Mouse (Mus musculus): ENCODE results near the gene Tmem86a.

The Tmem86a gene

GRCm38 (mm10) chr7:47030517-47031193 lies 19.7 kb upstream of the Tmem86a start:
- no peak for DNase-seq

- DNase-seq: no peak
Observed at GRCm38 (mm10) chr7:47031371-47031770, 19.0 kb upstream of the Tmem86a start.

- DNase-seq: no peak
Observed at GRCm38 (mm10) chr7:47034785-47035384, 15.5 kb upstream of the Tmem86a start.

- DNase-seq: no peak
Observed at GRCm38 (mm10) chr7:47035426-47035825, 15.0 kb upstream of the Tmem86a start.

GRCm38 (mm10) chr7:47041706-47042105 lies 8.7 kb upstream of the Tmem86a start:
- DNase-seq: no peak

GRCm38 (mm10) chr7:47042121-47042520 lies 8.3 kb upstream of the Tmem86a start:
- DNase-seq: no peak

GRCm38 (mm10) chr7:47042823-47043490 lies 7.4 kb upstream of the Tmem86a start:
- DNase-seq: no peak

- peak; percentile 53 for DNase-seq
Observed at GRCm38 (mm10) chr7:47050766-47051165, 365 bp downstream of the Tmem86a start.

- DNase-seq: peak; percentile 72
Observed at GRCm38 (mm10) chr7:47051404-47052151, 1.2 kb downstream of the Tmem86a start.

GRCm38 (mm10) chr7:47052276-47052675 lies 1.9 kb downstream of the Tmem86a start:
- peak; percentile 58 for DNase-seq

- no peak for DNase-seq
Observed at GRCm38 (mm10) chr7:47053287-47053686, 2.9 kb downstream of the Tmem86a start.

GRCm38 (mm10) chr7:47054666-47055065 lies 4.3 kb downstream of the Tmem86a start:
- DNase-seq: peak; percentile 33

GRCm38 (mm10) chr7:47055744-47056143 lies 5.3 kb downstream of the Tmem86a start:
- no peak for DNase-seq

- no peak for DNase-seq
Observed at GRCm38 (mm10) chr7:47056273-47056672, 5.9 kb downstream of the Tmem86a start.

GRCm38 (mm10) chr7:47059339-47059738 lies 8.9 kb downstream of the Tmem86a start:
- DNase-seq: no peak

- no peak for DNase-seq
Observed at GRCm38 (mm10) chr7:47061560-47061959, 11.2 kb downstream of the Tmem86a start.

- no peak for DNase-seq
Observed at GRCm38 (mm10) chr7:47066942-47067341, 16.5 kb downstream of the Tmem86a start.

GRCm38 (mm10) chr7:47067879-47068278 lies 17.5 kb downstream of the Tmem86a start:
- DNase-seq: no peak

GRCm38 (mm10) chr7:47072551-47072950 lies 22.1 kb downstream of the Tmem86a start:
- no peak for DNase-seq

GRCm38 (mm10) chr7:47073536-47074521 lies 23.4 kb downstream of the Tmem86a start:
- no peak for DNase-seq

- no peak for DNase-seq
Observed at GRCm38 (mm10) chr7:47076193-47076592, 25.8 kb downstream of the Tmem86a start.

- no peak for DNase-seq
Observed at GRCm38 (mm10) chr7:47076729-47077128, 26.3 kb downstream of the Tmem86a start.

Measured in lung, postnatal 14 days (tissue).